Mouse (Mus musculus): ENCODE results near the gene Lamtor3. TPM values are rescaled to one million over a fixed set of nuclear protein-coding genes. Genes with fewer than 3 reads are reported as not detected.
A peak's percentile ranks its signal among the peaks of the same experiment; 100 is the strongest.
"Not testable (repeated sequence)": the region's sequence is repeated elsewhere in the genome, so short reads cannot be mapped to it uniquely, and the experiment has no call there.

Lamtor3 gene
- polyA plus RNA-seq, 1 experiment from 2014 or later: 90.1 TPM

- no peaks in the 10 kb centered on the region for H3K27me3 ChIP-seq (ENCODE audit: poor library complexity, severe bottlenecking)
- no peak overlapping the region for H3K27ac ChIP-seq
- peaks cover 22% of the 10 kb centered on the region for H3K36me3 ChIP-seq (replicated peaks)
- 0 out of 2 replicates have a peak, but pooled peaks cover 3% of the 10 kb centered on the region for H3K9me3 ChIP-seq
- no peak for DNase-seq (ENCODE audit: extremely low spot score, low spot score)
- no peaks in the 10 kb centered on the region for H3K4me1 ChIP-seq
- 92% methylated on average over 10 of the region's 10 CpGs for WGBS
- H3K4me3 ChIP-seq: no peak overlapping the region
These were observed 18.2 kb upstream of the Lamtor3 start for GRCm38 (mm10) chr3:137900149-137900548.

GRCm38 (mm10) chr3:137913093-137913492 is 5.2 kb upstream of the Lamtor3 start:
- WGBS: 72% methylated on average over 2 of the region's 2 CpGs
- no peak for DNase-seq (ENCODE audit: extremely low spot score, low spot score)

GRCm38 (mm10) chr3:137914567-137914966 is 3.7 kb upstream of the Lamtor3 start:
- DNase-seq (ENCODE audit: extremely low spot score, low spot score); H3K36me3 ChIP-seq (replicated peaks); H3K27ac ChIP-seq; H3K9me3 ChIP-seq; H3K4me3 ChIP-seq; H3K27me3 ChIP-seq (ENCODE audit: poor library complexity, severe bottlenecking): not testable (repeated sequence)
- 86% methylated on average over 1 of the region's 1 CpGs for WGBS
- peaks cover 20% of the 10 kb centered on the region for H3K4me1 ChIP-seq

More at GRCm38 (mm10) chr3:137913093-137913492, 5.2 kb upstream of the Lamtor3 start:
- Histone ChIP-seq H3K27me3 (ENCODE audit: poor library complexity, severe bottlenecking) (no peaks in the 10 kb centered on the region), H3K9me3 (peaks cover 4% of the 10 kb centered on the region; the same call in 1 of the 2 replicates), H3K4me1 (peaks cover 12% of the 10 kb centered on the region), H3K4me3 (no peak overlapping the region), H3K36me3 (replicated peaks) (peaks cover 10% of the 10 kb centered on the region), H3K27ac (no peak overlapping the region)

GRCm38 (mm10) chr3:137917694-137918171 is 573 bp upstream of the Lamtor3 start:
- H3K27ac ChIP-seq: peak overlapping the region; percentile 87
- no peaks in the 10 kb centered on the region for H3K27me3 ChIP-seq (ENCODE audit: poor library complexity, severe bottlenecking)
- peaks cover 22% of the 10 kb centered on the region for H3K4me1 ChIP-seq
- 5% methylated on average over 12 of the region's 12 CpGs for WGBS
- H3K36me3 ChIP-seq (replicated peaks): peaks cover 15% of the 10 kb centered on the region
- peak overlapping the region; percentile 95 for H3K4me3 ChIP-seq
- H3K9me3 ChIP-seq: no peaks in the 10 kb centered on the region
- DNase-seq (ENCODE audit: extremely low spot score, low spot score): peak; percentile 60

- peaks cover 21% of the 10 kb centered on the region for H3K36me3 ChIP-seq (replicated peaks)
- peaks cover 22% of the 10 kb centered on the region for H3K4me1 ChIP-seq
- H3K9me3 ChIP-seq: no peaks in the 10 kb centered on the region
- peak overlapping the region; percentile 87 for H3K27ac ChIP-seq
- H3K4me3 ChIP-seq: peak overlapping the region; percentile 95
- no peak for DNase-seq (ENCODE audit: extremely low spot score, low spot score)
- H3K27me3 ChIP-seq (ENCODE audit: poor library complexity, severe bottlenecking): no peaks in the 10 kb centered on the region
- 18% methylated on average over 6 of the region's 6 CpGs for WGBS
These were observed 616 bp downstream of the Lamtor3 start for GRCm38 (mm10) chr3:137918932-137919311.

GRCm38 (mm10) chr3:137919398-137919797 is 1.1 kb downstream of the Lamtor3 start:
- DNase-seq (ENCODE audit: extremely low spot score, low spot score): no peak
- no peaks in the 10 kb centered on the region for H3K9me3 ChIP-seq
- no peaks in the 10 kb centered on the region for H3K27me3 ChIP-seq (ENCODE audit: poor library complexity, severe bottlenecking)
- 94% methylated on average over 7 of the region's 7 CpGs for WGBS
- H3K4me1 ChIP-seq: peaks cover 22% of the 10 kb centered on the region
- no peak overlapping the region for H3K27ac ChIP-seq
- H3K36me3 ChIP-seq (replicated peaks): peaks cover 24% of the 10 kb centered on the region
- H3K4me3 ChIP-seq: peak overlapping the region; percentile 95

- Histone ChIP-seq H3K4me1 (peaks cover 22% of the 10 kb centered on the region), H3K36me3 (replicated peaks) (peaks cover 34% of the 10 kb centered on the region), H3K27ac (no peak overlapping the region), H3K9me3 (no peaks in the 10 kb centered on the region), H3K4me3 (no peak overlapping the region), H3K27me3 (ENCODE audit: poor library complexity, severe bottlenecking) (no peaks in the 10 kb centered on the region)
- DNase-seq (ENCODE audit: extremely low spot score, low spot score): no peak
- WGBS: 91% methylated on average over 4 of the region's 4 CpGs
These were observed 2.3 kb downstream of the Lamtor3 start for GRCm38 (mm10) chr3:137920594-137920993.

- Histone ChIP-seq H3K9me3 (no peaks in the 10 kb centered on the region), H3K4me3 (no peak overlapping the region), H3K4me1 (no peaks in the 10 kb centered on the region), H3K36me3 (replicated peaks) (peaks cover 66% of the 10 kb centered on the region), H3K27ac (no peak overlapping the region), H3K27me3 (ENCODE audit: poor library complexity, severe bottlenecking) (no peaks in the 10 kb centered on the region)
- no peak for DNase-seq (ENCODE audit: extremely low spot score, low spot score)
- 92% methylated on average over 4 of the region's 4 CpGs for WGBS
These were observed 8.7 kb downstream of the Lamtor3 start for GRCm38 (mm10) chr3:137927010-137927409.

GRCm38 (mm10) chr3:137929940-137930339 is 11.6 kb downstream of the Lamtor3 start:
- Histone ChIP-seq H3K27me3 (ENCODE audit: poor library complexity, severe bottlenecking) (no peaks in the 10 kb centered on the region), H3K9me3 (no peaks in the 10 kb centered on the region; the same call in 1 of the 2 replicates), H3K27ac (no peak overlapping the region), H3K4me3 (no peak overlapping the region), H3K4me1 (no peaks in the 10 kb centered on the region), H3K36me3 (replicated peaks) (peaks cover 49% of the 10 kb centered on the region)
- DNase-seq (ENCODE audit: extremely low spot score, low spot score): no peak
- WGBS: 93% methylated on average over 3 of the region's 3 CpGs

GRCm38 (mm10) chr3:137932748-137933147 is 14.4 kb downstream of the Lamtor3 start:
- no peak for DNase-seq (ENCODE audit: extremely low spot score, low spot score)
- WGBS: 87% methylated on average over 7 of the region's 7 CpGs
- Histone ChIP-seq H3K27ac (no peak overlapping the region), H3K27me3 (ENCODE audit: poor library complexity, severe bottlenecking) (no peaks in the 10 kb centered on the region), H3K4me1 (peaks cover 19% of the 10 kb centered on the region), H3K36me3 (replicated peaks) (peaks cover 22% of the 10 kb centered on the region), H3K9me3 (no peaks in the 10 kb centered on the region; the same call in 1 of the 2 replicates), H3K4me3 (no peak overlapping the region)

GRCm38 (mm10) chr3:137933986-137934385 is 15.7 kb downstream of the Lamtor3 start:
- Histone ChIP-seq H3K4me1 (peaks cover 23% of the 10 kb centered on the region), H3K4me3 (no peak overlapping the region), H3K36me3 (replicated peaks) (peaks cover 12% of the 10 kb centered on the region), H3K9me3 (no peaks in the 10 kb centered on the region; the same call in 1 of the 2 replicates), H3K27ac (no peak overlapping the region), H3K27me3 (ENCODE audit: poor library complexity, severe bottlenecking) (no peaks in the 10 kb centered on the region)
- DNase-seq (ENCODE audit: extremely low spot score, low spot score): no peak
- WGBS: 91% methylated on average over 3 of the region's 3 CpGs

- H3K27ac ChIP-seq: no peak overlapping the region
These were observed 17.5 kb downstream of the Lamtor3 start for GRCm38 (mm10) chr3:137935570-137936525.

GRCm38 (mm10) chr3:137936541-137936940 is 18.2 kb downstream of the Lamtor3 start:
- H3K4me3 ChIP-seq: no peak overlapping the region
- no peaks in the 10 kb centered on the region; the same call in 1 of the 2 replicates for H3K9me3 ChIP-seq
- no peaks in the 10 kb centered on the region for H3K27me3 ChIP-seq (ENCODE audit: poor library complexity, severe bottlenecking)
- DNase-seq (ENCODE audit: extremely low spot score, low spot score): no peak
- H3K27ac ChIP-seq: no peak overlapping the region
- H3K36me3 ChIP-seq (replicated peaks): peaks cover 2% of the 10 kb centered on the region; the same call in 1 of the 2 replicates
- 43% methylated on average over 6 of the region's 6 CpGs for WGBS
- peaks cover 23% of the 10 kb centered on the region for H3K4me1 ChIP-seq

More at GRCm38 (mm10) chr3:137935570-137936525, 17.5 kb downstream of the Lamtor3 start:
- H3K27me3 ChIP-seq (ENCODE audit: poor library complexity, severe bottlenecking): no peaks in the 10 kb centered on the region
- H3K9me3 ChIP-seq: no peaks in the 10 kb centered on the region; the same call in 1 of the 2 replicates
- no peak for DNase-seq (ENCODE audit: extremely low spot score, low spot score)
- H3K4me3 ChIP-seq: no peak overlapping the region
- peaks cover 23% of the 10 kb centered on the region for H3K4me1 ChIP-seq
- 56% methylated on average over 5 of the region's 5 CpGs for WGBS
- peaks cover 6% of the 10 kb centered on the region; the same call in 1 of the 2 replicates for H3K36me3 ChIP-seq (replicated peaks)
